Mouse (Mus musculus) naive thymus-derived CD4-positive, alpha-beta T cell, adult 2 months (primary cell): ENCODE measurements around the gene Agbl3.
A peak's percentile ranks its signal among the peaks of the same experiment; 100 is the strongest.

Source experiments
- DNase-seq: peaks from one replicate; pipeline ENCODE4 v3.0.0-alpha.2; 2011; ENCODE audit warnings: low read depth

Agbl3 gene

DNA sequence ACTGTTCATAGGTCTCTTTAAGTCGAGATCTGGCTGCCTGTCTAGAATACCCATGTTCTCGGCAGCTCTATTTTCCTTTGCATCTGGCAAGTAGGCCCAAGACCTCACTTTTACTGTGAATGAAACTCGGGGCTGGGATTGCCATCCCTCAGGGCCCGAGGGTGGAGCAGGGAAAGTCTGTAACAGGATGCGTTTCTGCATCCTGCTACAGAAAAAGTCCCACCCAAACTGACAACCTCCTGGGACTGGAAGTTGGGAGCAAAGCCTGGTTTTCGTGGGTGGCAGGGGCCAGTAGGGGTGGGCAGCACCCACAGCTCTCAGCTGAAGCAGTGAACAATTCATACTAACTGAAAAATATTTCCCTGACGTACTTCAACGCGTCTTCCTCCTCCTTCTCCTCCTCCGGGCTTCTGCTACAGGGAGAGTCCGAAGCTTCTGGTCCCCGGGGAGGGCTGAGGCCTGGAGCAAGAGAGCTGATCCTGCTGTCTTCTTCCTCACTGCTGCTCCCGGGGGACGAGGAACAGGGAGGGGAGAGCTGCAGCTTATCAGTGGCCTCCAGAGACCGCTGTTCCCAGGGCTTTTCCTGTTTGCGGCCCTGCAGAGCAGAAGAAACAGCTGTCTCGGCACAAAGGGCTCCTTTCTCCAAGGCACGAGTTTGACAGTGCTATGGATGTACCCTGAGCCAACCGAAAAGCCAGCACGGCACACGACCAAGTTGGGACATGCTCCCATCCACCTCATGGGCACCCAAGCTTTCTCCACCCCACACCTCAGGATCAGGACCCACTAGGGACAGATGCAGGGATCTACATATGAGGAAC lies 94.1 kb downstream of the Agbl3 start:
- no peak for DNase-seq

DNA sequence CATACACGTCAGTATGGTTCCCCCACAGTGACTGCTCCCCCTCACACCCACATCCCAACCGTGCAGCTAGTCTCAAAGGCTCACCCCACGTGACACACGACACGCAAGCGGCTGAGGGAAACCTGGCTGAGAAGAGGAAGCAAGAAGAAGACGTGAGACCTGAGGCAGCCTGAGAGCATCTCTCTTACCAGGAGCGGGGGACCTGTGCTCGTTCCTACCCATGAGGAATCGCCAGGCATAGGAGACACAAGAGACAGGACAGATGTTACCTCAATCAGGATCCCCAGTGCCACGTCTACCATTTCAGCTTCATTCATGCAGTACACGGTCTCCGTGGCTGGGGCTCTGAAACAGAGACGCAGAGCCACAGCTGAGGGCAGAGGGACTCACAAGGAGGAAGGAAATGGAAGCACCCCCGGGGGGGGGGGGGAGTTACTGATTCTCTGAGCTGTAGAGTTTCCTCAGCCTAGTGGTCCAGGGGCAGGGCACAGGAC lies 95.1 kb downstream of the Agbl3 start:
- DNase-seq = peak; percentile 75

GRCm38 (mm10) chr6:34875966-34876834 lies 96.0 kb downstream of the Agbl3 start:
- peak; percentile 70 for DNase-seq

DNA sequence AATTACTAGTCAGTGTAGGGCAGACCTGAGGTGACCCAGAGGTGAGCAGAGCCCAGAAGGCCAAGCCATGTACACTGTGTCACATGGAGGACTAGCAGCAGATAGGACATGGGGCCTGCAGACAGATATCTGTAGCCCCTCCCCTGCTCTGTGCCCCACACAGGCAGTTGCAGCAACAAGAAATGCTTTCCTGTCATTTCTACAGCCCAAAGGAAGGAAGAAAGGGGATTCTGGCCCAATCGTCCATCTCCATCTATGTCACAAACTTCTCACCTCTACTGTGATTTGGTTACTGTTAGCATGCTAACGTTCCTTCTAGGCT lies 96.6 kb downstream of the Agbl3 start:
- no peak for DNase-seq

DNA sequence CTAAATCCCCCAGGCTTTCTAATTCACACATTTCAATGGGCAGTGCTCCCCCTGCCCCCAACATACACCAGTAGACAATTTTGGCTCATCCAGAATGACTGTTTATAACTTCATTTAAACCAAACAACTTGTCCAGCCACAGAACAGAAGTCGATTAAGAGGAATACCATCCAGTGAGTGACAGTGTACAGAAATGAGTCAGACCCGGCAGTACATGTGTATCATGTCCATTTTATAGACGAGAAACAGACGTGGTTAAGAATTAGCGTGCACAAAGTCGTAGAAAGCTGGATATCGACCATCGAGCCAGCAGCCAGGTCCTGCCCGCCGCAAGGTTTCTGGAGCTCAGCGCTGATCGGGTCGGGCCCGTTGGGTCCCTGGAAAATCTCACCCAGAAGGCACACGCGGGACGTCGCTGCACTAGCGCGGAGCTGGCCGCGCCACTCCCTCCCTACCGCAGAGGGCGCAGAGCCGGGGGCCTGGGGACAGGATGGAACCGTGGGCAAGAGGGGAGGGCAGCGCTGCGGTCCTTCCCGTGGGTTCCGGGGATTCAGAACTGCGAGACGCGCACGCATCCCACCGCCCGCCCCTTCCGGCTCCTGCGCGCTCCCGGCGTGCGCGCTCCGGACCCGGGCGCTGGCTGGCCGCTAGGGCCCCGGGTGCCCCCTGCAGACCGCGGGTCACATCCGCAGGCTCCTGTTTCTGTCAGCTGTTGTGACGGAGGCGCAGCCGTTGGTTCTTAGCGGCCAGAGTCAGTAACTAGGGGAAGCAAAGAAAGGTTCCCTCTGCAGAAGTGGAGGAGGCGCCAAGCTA lies 97.5 kb downstream of the Agbl3 start, which contains the start of gene Cyren:
Gene Cyren (minus strand): TSS at position 552 of the 813 bp plus-strand sequence.
- DNase-seq = peak; percentile 95

GRCm38 (mm10) chr6:34879101-34879740 lies 99.0 kb downstream of the Agbl3 start:
- no peak for DNase-seq

DNA sequence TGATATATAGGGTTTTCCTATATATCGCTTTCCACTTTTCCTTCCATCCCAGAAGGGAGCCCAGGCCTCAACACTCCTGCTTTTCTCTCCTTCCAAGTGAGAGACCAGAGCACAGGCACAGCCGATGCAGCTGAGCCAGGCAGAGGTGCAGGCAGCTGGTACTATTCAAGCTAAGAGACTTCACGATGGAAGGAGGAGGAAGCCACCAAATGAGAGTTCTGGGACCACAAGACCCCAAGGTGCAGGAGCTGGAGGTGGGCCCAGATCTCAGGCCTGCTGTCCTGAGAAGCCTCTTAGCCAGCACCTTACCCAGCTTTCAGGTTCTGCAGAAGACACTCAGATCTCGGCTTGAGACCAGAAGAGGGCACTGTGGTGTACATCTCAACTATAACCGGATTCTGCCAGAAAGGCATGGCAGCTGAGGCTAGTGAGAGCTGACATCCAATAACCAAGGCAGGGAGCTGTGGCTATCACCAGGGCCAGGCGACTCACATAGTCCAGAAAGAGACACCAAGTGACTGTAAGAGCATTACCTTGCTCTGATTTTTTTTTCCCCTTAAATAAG lies 99.8 kb downstream of the Agbl3 start:
- DNase-seq = peak; percentile 67

DNA sequence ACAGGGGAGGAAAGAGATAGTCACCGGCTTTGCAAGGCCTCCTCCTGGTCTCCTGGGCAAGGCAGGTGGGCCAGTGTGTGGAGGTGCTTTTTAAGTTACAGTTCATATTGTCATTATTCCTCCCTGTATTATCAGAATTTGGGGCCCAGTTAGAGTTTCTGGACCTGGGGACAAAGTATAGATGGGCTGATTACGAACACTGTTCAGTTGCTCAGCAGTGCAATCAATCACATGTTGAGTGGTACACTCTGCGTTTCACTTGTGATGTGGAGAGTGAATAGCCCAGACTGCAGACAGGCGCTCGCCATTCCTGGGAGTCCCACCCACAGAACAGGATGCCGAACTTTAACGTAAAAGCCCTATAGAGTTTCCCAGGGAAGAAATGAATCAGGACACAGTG lies 104.5 kb downstream of the Agbl3 start:
- DNase-seq = no peak

GRCm38 (mm10) chr6:34887131-34887850 lies 107.1 kb downstream of the Agbl3 start:
- no peak for DNase-seq

GRCm38 (mm10) chr6:34889185-34889584 lies 109.0 kb downstream of the Agbl3 start:
- no peak for DNase-seq

DNA sequence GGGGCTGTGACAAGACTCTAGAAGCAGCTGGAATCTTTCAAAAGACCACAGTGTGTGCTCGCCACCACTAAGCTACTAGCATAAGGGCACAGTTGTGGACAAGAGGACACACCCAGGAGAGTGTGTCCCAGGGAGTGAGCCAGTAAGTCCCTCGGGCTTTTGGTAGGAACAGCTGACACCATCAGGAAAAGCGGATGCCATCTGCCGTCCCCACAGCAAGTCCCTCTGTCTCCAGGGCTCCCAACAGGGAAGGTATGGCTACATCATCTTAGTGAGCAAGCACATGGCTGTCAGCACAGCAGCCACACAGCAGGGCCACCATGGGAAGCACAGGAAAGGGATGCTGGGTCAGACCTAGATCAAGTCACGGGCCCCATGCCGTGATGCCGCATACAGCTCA lies 115.3 kb downstream of the Agbl3 start:
- no peak for DNase-seq

DNA sequence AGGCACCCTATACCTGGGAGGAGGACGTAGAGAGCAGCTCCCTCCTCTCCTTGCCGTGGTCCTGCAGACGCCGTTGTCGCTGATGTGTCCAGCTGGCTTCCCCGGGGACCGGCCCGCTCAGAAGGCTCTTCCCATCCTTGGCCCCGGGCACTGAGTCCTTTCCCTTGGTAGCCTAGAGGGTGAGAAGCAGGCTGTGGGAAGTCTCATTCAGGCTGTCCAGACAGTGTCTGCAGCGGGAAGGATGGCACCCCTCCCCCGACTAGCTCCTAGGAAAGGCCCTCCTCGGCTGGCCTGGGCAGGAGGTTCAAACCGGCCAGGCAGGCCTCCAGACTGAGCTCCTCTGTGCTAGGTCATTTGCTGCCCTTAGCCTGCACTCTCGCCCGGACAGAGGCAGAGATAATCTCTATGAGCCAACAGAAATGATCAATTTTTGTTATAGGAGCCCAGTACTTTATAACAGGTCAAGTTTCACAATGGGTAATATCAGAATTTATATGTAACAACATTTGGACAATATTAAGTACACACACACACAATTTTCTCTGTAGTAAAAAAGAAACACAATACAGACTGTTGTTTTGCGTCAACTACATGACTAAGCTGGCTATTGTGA lies 116.0 kb downstream of the Agbl3 start:
- DNase-seq = no peak

GRCm38 (mm10) chr6:34899127-34899526 lies 118.9 kb downstream of the Agbl3 start:
- no peak for DNase-seq

- DNase-seq = no peak
These were observed 120.8 kb downstream of the Agbl3 start for GRCm38 (mm10) chr6:34900990-34901389.

GRCm38 (mm10) chr6:34901911-34902444 lies 121.7 kb downstream of the Agbl3 start:
- DNase-seq = no peak

- no peak for DNase-seq
These were observed 122.3 kb downstream of the Agbl3 start for GRCm38 (mm10) chr6:34902578-34902977.

DNA sequence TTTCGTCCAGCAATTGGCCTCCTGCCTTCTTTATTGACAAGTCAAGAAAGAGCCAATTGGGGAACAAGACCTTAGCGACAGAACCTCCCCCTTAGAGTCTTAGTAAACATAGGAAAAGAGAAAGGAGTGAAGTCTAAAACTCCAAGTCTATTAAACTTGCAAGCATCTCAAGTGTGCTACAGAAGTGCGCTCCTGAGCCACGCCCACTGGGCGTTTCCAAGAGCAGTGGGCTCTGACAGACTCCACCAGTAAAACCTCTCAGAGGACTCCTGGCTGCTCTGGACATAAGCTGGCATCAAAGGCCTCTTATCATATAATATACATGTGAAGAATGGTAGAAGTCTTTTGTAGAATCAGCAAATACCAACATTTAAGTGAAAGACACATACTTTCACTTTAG lies 123.2 kb downstream of the Agbl3 start:
- DNase-seq = no peak

DNA sequence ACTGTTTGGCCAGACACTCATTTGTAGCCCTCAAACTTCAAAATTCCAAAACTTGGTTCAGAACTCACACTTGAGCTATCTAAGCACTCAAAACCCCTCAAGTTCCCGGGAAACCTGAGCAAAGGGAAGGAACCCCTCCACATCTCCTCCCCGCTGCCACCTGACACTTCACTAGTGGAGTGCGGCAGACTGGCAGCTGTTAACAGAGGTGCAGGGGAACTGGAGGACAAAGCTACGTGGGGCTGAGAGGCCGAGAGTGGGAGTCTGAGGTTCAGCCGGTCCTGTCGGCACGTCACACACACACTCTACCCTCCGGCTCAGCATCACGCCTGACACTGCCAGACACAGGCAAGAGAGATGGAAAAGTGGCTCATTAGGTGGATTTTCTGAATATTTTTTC lies 123.6 kb downstream of the Agbl3 start:
- DNase-seq = no peak

- no peak for DNase-seq
These were observed 124.1 kb downstream of the Agbl3 start for GRCm38 (mm10) chr6:34904361-34904760.

DNA sequence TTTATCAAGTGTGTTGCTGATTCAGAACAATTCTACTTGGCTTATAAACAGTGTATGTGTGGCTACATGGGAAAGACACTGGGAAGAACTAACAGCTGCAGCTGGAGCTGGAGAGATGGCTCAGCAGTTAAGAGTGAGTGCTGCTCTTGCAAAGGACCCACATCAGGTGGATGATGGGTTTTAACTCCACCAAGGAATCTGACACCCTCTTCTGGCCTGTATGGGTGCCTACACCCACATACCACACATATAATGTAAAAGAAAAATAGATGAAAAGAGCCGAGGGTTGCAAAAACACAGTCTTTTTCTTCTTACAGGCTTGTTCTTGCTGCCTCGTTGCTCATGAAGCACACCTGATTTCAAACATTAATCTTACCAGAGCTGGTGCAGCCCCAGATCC lies 125.9 kb downstream of the Agbl3 start:
- no peak for DNase-seq
